Mouse (Mus musculus): ENCODE measurements around the gene Gm42421.

DNA sequence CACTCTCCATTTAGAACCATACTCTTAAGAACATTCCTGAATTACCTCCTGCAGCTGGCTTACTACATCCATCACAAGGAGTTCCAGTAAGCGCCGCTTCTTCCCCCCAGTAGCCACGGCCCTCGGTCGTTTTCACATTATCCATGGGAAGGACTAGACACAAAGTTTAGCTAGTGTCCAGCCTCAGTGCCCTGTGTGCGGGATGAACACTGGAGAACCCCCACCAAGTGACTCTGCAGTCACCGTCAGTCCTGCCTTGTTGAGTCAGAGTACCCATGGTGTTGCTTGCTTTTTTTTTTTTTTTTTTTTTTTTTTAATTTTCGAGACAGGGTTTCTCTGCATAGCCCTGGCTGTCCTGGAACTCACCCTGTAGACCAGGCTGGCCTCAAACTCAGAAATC, 33.2 kb downstream of the Gm42421 start:
- TF ChIP-seq CTCF (IDR thresholded peaks at IDR 0.05; ENCODE audit: borderline replicate concordance, extremely low read depth, insufficient read depth, insufficient read length), result no peak
- no peak for TF ChIP-seq POLR2A (IDR thresholded peaks at IDR 0.05; ENCODE audit: borderline replicate concordance, extremely low read depth, insufficient read depth, insufficient read length, poor library complexity, severe bottlenecking)
